Mouse (Mus musculus) embryonic facial prominence, embryonic 13.5 days (tissue): ENCODE measurements at regions not wholly inside any gene's neighbourhood (a gene's known extent, or its start where the extent isn't known, plus 50 kb on each side); places are given as distances from the start of the nearest gene placed in this dataset.

Experiments
- ATAC-seq: fragments of 200-750 bp; cut with Nextera tagmentation; 2 replicates; pipeline ENCODE4 v1.8.0; 2017; ENCODE audit warnings: low read depth; ENCODE audit not compliant: insufficient number of reproducible peaks, insufficient read depth, low FRiP score, low TSS enrichment
- H3K27ac ChIP-seq: fragments of 300-500 bp; sonication (generic); 2 replicates; pipeline ENCODE4 v1.5.1; 2015; ENCODE audit warnings: moderate library complexity, mild to moderate bottlenecking, inconsistent platforms
- H3K27me3 ChIP-seq: fragments of 300-500 bp; sonication (generic); 2 replicates; pipeline ENCODE4 v1.6.1; 2015; ENCODE audit warnings: mild to moderate bottlenecking, inconsistent platforms
- H3K36me3 ChIP-seq: fragments of 300-500 bp; sonication (generic); 2 replicates; pipeline ENCODE4 v1.6.1; 2015; ENCODE audit warnings: mild to moderate bottlenecking, inconsistent platforms
- H3K4me1 ChIP-seq: fragments of 300-500 bp; sonication (generic); 2 replicates; pipeline ENCODE4 v1.6.1; 2015; ENCODE audit warnings: inconsistent platforms
- H3K4me2 ChIP-seq: fragments of 300-500 bp; sonication (generic); 2 replicates; pipeline ENCODE4 v1.6.1; 2015; ENCODE audit warnings: moderate library complexity, mild to moderate bottlenecking, inconsistent platforms
- H3K4me3 ChIP-seq: fragments of 300-500 bp; sonication (generic); 2 replicates; pipeline ENCODE4 v1.5.1; 2015; ENCODE audit warnings: mild to moderate bottlenecking, inconsistent platforms
- H3K9ac ChIP-seq: fragments of 300-500 bp; sonication (generic); 2 replicates; pipeline ENCODE4 v1.6.1; 2015; ENCODE audit warnings: mild to moderate bottlenecking, inconsistent platforms
- H3K9me3 ChIP-seq: fragments of 300-500 bp; sonication (generic); 2 replicates; pipeline ENCODE4 v1.6.1; 2016; ENCODE audit warnings: inconsistent platforms
- WGBS: fragments of 180-500 bp; shearing (Covaris S2); methylation state at CpG from one replicate; pipeline ENCODE4 v1.1.7; 2015; ENCODE audit warnings: mixed read lengths; 5-methylcytosine and 5-hydroxymethylcytosine counted together

- ATAC-seq = no peak
- Histone ChIP-seq H3K4me3 (no peak overlapping the region), H3K9me3 (no peaks in the 10 kb centered on the region), H3K4me2 (no peak overlapping the region), H3K9ac (no peak overlapping the region), H3K27ac (no peak overlapping the region), H3K36me3 (no peaks in the 10 kb centered on the region), H3K4me1 (peaks cover 16% of the 10 kb centered on the region), H3K27me3 (no peaks in the 10 kb centered on the region)
- 61% methylated on average over 9 of the region's 9 CpGs for WGBS
Observed at GRCm38 (mm10) chr10:111740586-111741265, 231.7 kb upstream of the Krr1 start.

GRCm38 (mm10) chr10:111741301-111741945, 231.0 kb upstream of the Krr1 start:
- no peak for ATAC-seq
- Histone ChIP-seq H3K9ac (no peak overlapping the region), H3K27me3 (no peaks in the 10 kb centered on the region), H3K36me3 (no peaks in the 10 kb centered on the region), H3K4me3 (no peak overlapping the region), H3K9me3 (no peaks in the 10 kb centered on the region), H3K27ac (no peak overlapping the region), H3K4me1 (peaks cover 19% of the 10 kb centered on the region), H3K4me2 (no peak overlapping the region)
- WGBS = 81% methylated on average over 5 of the region's 5 CpGs

- 87% methylated on average over 9 of the region's 9 CpGs for WGBS
- no peaks in the 10 kb centered on the region for H3K36me3 ChIP-seq
- H3K27ac ChIP-seq = no peak overlapping the region
- no peak for ATAC-seq
- H3K9ac ChIP-seq = no peak overlapping the region
- H3K9me3 ChIP-seq = no peaks in the 10 kb centered on the region
- no peak overlapping the region for H3K4me2 ChIP-seq
- no peaks in the 10 kb centered on the region for H3K27me3 ChIP-seq
- no peak overlapping the region for H3K4me3 ChIP-seq
- peaks cover 19% of the 10 kb centered on the region for H3K4me1 ChIP-seq
Observed at GRCm38 (mm10) chr10:111743291-111743690, 229.2 kb upstream of the Krr1 start.

- Histone ChIP-seq H3K9me3 (no peaks in the 10 kb centered on the region), H3K9ac (no peak overlapping the region), H3K27me3 (no peaks in the 10 kb centered on the region), H3K36me3 (no peaks in the 10 kb centered on the region), H3K27ac (no peak overlapping the region), H3K4me1 (peaks cover 18% of the 10 kb centered on the region; the same call in 1 of the 2 replicates), H3K4me2 (no peak overlapping the region), H3K4me3 (no peak overlapping the region)
- no peak for ATAC-seq
- WGBS = 90% methylated on average over 3 of the region's 3 CpGs
Observed at GRCm38 (mm10) chr10:111745116-111745515, 227.3 kb upstream of the Krr1 start.

- Histone ChIP-seq H3K27ac (no peak overlapping the region), H3K9me3 (no peaks in the 10 kb centered on the region), H3K36me3 (no peaks in the 10 kb centered on the region), H3K4me2 (no peak overlapping the region), H3K4me3 (no peak overlapping the region), H3K27me3 (no peaks in the 10 kb centered on the region), H3K4me1 (peaks cover 14% of the 10 kb centered on the region; the same call in 1 of the 2 replicates), H3K9ac (no peak overlapping the region)
- WGBS = 69% methylated on average over 12 of the region's 12 CpGs
- 0 out of 2 replicates have a peak, but pooled peaks have one; percentile 27 for ATAC-seq
Observed at GRCm38 (mm10) chr10:111746067-111746878, 226.2 kb upstream of the Krr1 start.

- H3K4me3 ChIP-seq = no peak overlapping the region
- no peak overlapping the region for H3K27ac ChIP-seq
- no peak overlapping the region for H3K4me2 ChIP-seq
- H3K4me1 ChIP-seq = peaks cover 14% of the 10 kb centered on the region; the same call in 1 of the 2 replicates
- no peaks in the 10 kb centered on the region for H3K36me3 ChIP-seq
- H3K9ac ChIP-seq = no peak overlapping the region
- no peaks in the 10 kb centered on the region for H3K27me3 ChIP-seq
- no peaks in the 10 kb centered on the region for H3K9me3 ChIP-seq
- 82% methylated on average over 6 of the region's 6 CpGs for WGBS
- 0 out of 2 replicates have a peak, but pooled peaks have one; percentile 29 for ATAC-seq
Observed at GRCm38 (mm10) chr10:111746879-111747477, 225.5 kb upstream of the Krr1 start.

- Histone ChIP-seq H3K4me2 (no peak overlapping the region), H3K4me3 (no peak overlapping the region), H3K36me3 (no peaks in the 10 kb centered on the region), H3K4me1 (peaks cover 14% of the 10 kb centered on the region; the same call in 1 of the 2 replicates), H3K27me3 (no peaks in the 10 kb centered on the region), H3K9me3 (no peaks in the 10 kb centered on the region), H3K9ac (no peak overlapping the region), H3K27ac (peak overlapping the region; percentile 60)
- no peak for ATAC-seq
- WGBS = 18% methylated on average over 3 of the region's 3 CpGs
Observed at GRCm38 (mm10) chr10:111748482-111748881, 224.0 kb upstream of the Krr1 start.

GRCm38 (mm10) chr10:111753646-111754045, 218.8 kb upstream of the Krr1 start:
- Histone ChIP-seq H3K27me3 (no peaks in the 10 kb centered on the region), H3K36me3 (no peaks in the 10 kb centered on the region), H3K4me1 (peaks cover 9% of the 10 kb centered on the region; the same call in 1 of the 2 replicates), H3K4me3 (no peak overlapping the region), H3K27ac (no peak overlapping the region), H3K9ac (no peak overlapping the region), H3K4me2 (no peak overlapping the region), H3K9me3 (no peaks in the 10 kb centered on the region)
- no peak for ATAC-seq
- WGBS = 82% methylated on average over 2 of the region's 2 CpGs

GRCm38 (mm10) chr10:111755964-111756363, 216.5 kb upstream of the Krr1 start:
- no peak for ATAC-seq
- Histone ChIP-seq H3K4me2 (no peak overlapping the region), H3K4me1 (peaks cover 3% of the 10 kb centered on the region; the same call in 1 of the 2 replicates), H3K27me3 (no peaks in the 10 kb centered on the region), H3K4me3 (no peak overlapping the region), H3K9ac (no peak overlapping the region), H3K36me3 (no peaks in the 10 kb centered on the region), H3K27ac (no peak overlapping the region), H3K9me3 (no peaks in the 10 kb centered on the region)
- 78% methylated on average over 1 of the region's 1 CpGs for WGBS

GRCm38 (mm10) chr10:111756528-111756927, 215.9 kb upstream of the Krr1 start:
- Histone ChIP-seq H3K4me2 (no peak overlapping the region), H3K4me1 (no peaks in the 10 kb centered on the region), H3K36me3 (no peaks in the 10 kb centered on the region), H3K27ac (no peak overlapping the region), H3K27me3 (no peaks in the 10 kb centered on the region), H3K4me3 (no peak overlapping the region), H3K9ac (no peak overlapping the region), H3K9me3 (no peaks in the 10 kb centered on the region)
- WGBS = 92% methylated on average over 5 of the region's 5 CpGs
- no peak for ATAC-seq

GRCm38 (mm10) chr10:111757689-111758088, 214.8 kb upstream of the Krr1 start:
- Histone ChIP-seq H3K27ac (no peak overlapping the region), H3K27me3 (no peaks in the 10 kb centered on the region), H3K4me3 (no peak overlapping the region), H3K4me2 (no peak overlapping the region), H3K4me1 (no peaks in the 10 kb centered on the region), H3K36me3 (no peaks in the 10 kb centered on the region), H3K9me3 (no peaks in the 10 kb centered on the region), H3K9ac (no peak overlapping the region)
- WGBS = 80% methylated on average over 7 of the region's 7 CpGs
- ATAC-seq = no peak
